Mouse (Mus musculus) liver, embryonic 11.5 days (tissue): ENCODE results near the gene Pick1. TPM values are rescaled to one million over a fixed set of nuclear protein-coding genes. Genes with fewer than 3 reads are reported as not detected.
"Not testable (repeated sequence)": the region's sequence is repeated elsewhere in the genome, so short reads cannot be mapped to it uniquely, and the experiment has no call there.

Experiments used
- ATAC-seq: fragments of 200-750 bp; cut with Nextera tagmentation; replicated peaks from 2 replicates; pipeline ENCODE4 v1.8.0; 2017; ENCODE audit warnings: moderate number of reproducible peaks, mild to moderate bottlenecking, moderate TSS enrichment, moderate library complexity; ENCODE audit not compliant: low FRiP score
- DNase-seq: peaks from one replicate; pipeline ENCODE4 v3.0.0-alpha.2; 2017; ENCODE audit warnings: low spot score
- H3K27ac ChIP-seq: fragments of 300-500 bp; sonication (generic); 2 replicates; pipeline ENCODE4 v1.5.1; 2014; ENCODE audit warnings: mild to moderate bottlenecking, low read depth, low read length, control low read depth
- H3K27me3 ChIP-seq: fragments of 300-500 bp; sonication (generic); replicated peaks from 2 replicates; pipeline ENCODE4 v1.6.1; 2014; ENCODE audit warnings: low read length, mixed read lengths; ENCODE audit not compliant: control insufficient read depth, insufficient read depth
- H3K36me3 ChIP-seq: fragments of 300-500 bp; sonication (generic); 2 replicates; pipeline ENCODE4 v1.6.1; 2014; ENCODE audit warnings: mild to moderate bottlenecking, low read length, moderate library complexity, mixed read lengths; ENCODE audit not compliant: control insufficient read depth, insufficient read depth
- H3K4me1 ChIP-seq: fragments of 300-500 bp; sonication (generic); replicated peaks from 2 replicates; pipeline ENCODE4 v1.6.1; 2014; ENCODE audit warnings: low read length, mixed read lengths; ENCODE audit not compliant: control insufficient read depth, insufficient read depth
- H3K4me2 ChIP-seq: fragments of 300-500 bp; sonication (generic); 2 replicates; pipeline ENCODE4 v1.6.1; 2014; ENCODE audit warnings: mild to moderate bottlenecking, control low read depth, moderate library complexity
- H3K4me3 ChIP-seq: fragments of 300-500 bp; sonication (generic); 2 replicates; pipeline ENCODE4 v1.5.1; 2014; ENCODE audit warnings: low read depth, low read length, control low read depth
- H3K9ac ChIP-seq: fragments of 300-500 bp; sonication (generic); 2 replicates; pipeline ENCODE4 v1.6.1; 2014; ENCODE audit warnings: low read depth, low read length, control low read depth
- H3K9me3 ChIP-seq: fragments of 300-500 bp; sonication (generic); 2 replicates; pipeline ENCODE4 v1.6.1; 2016; ENCODE audit warnings: low read length, inconsistent platforms, mixed read lengths; ENCODE audit not compliant: control insufficient read depth
- WGBS: fragments of 180-500 bp; shearing (Covaris S2); extraction: QIAGEN DNeasy Blood & Tissue Kit; methylation state at CpG from one replicate; pipeline ENCODE4 v1.1.7; 2014; 5-methylcytosine and 5-hydroxymethylcytosine counted together
- polyA plus RNA-seq: library from polyadenylated mRNA; unstranded; fragments of >200 nt; fragmentation: Nextera tagmentation; extraction: Ambion mirVana; gene quantifications from 2 replicates; pipeline ENCODE4 v1.2.1, GENCODE M21; 2014

Pick1 gene
- polyA plus RNA-seq, 1 experiment from 2014 or later, result 18.0 TPM

GRCm38 (mm10) chr15:79213591-79213990, 15.4 kb upstream of the Pick1 start:
- Histone ChIP-seq H3K4me1 (no peaks in the 10 kb centered on the region), H3K36me3 (no peaks in the 10 kb centered on the region), H3K9me3 (no peaks in the 10 kb centered on the region), H3K4me2 (no peak overlapping the region), H3K9ac (no peak overlapping the region), H3K27ac (no peak overlapping the region), H3K4me3 (no peak overlapping the region), H3K27me3 (no peaks in the 10 kb centered on the region)
- 66% methylated on average over 6 of the region's 6 CpGs for WGBS
- ATAC-seq (no peak), DNase-seq (no peak)

- DNase-seq, result no peak
- Histone ChIP-seq H3K9ac (no peak overlapping the region), H3K36me3 (no peaks in the 10 kb centered on the region), H3K4me2 (no peak overlapping the region), H3K27ac (no peak overlapping the region), H3K27me3 (no peaks in the 10 kb centered on the region), H3K9me3 (no peaks in the 10 kb centered on the region), H3K4me3 (no peak overlapping the region), H3K4me1 (no peaks in the 10 kb centered on the region)
- ATAC-seq, result no peak; the same call in 1 of the 2 replicates
- WGBS, result 38% methylated on average over 3 of the region's 3 CpGs
These were observed 12.8 kb upstream of the Pick1 start for GRCm38 (mm10) chr15:79216191-79216590.

GRCm38 (mm10) chr15:79219572-79219971, 9.4 kb upstream of the Pick1 start:
- H3K4me1 ChIP-seq, result peaks cover 6% of the 10 kb centered on the region; the same call in 1 of the 2 replicates
- ATAC-seq (no peak), DNase-seq (no peak)
- no peaks in the 10 kb centered on the region for H3K36me3 ChIP-seq
- no peaks in the 10 kb centered on the region for H3K9me3 ChIP-seq
- 0 out of 2 replicates have a peak, but pooled peaks cover 3% of the 10 kb centered on the region for H3K27me3 ChIP-seq
- no peak overlapping the region for H3K9ac ChIP-seq
- 0% methylated on average over 1 of the region's 1 CpGs for WGBS
- H3K4me3 ChIP-seq, result no peak overlapping the region
- no peak overlapping the region for H3K4me2 ChIP-seq
- H3K27ac ChIP-seq, result no peak overlapping the region

DNA sequence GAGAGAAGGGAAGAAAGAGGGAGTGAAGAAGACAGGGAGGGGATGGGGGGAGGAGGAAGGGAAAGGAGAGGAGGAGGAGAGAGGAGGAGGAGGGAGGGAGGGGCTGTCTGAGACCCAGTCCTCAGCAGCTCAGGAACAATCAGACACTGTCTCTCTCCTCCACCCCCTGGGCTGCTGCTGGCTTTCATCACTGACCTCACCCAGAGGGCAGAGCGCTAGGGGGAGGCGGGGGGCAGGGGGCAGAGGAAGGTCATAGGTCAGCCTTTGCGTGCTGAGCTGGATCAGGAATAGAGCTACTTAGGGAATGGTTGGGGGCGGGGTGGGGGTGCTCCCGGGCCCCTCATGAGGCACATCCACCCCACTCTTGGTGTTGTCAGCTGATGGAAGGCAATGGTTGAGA, 5.3 kb upstream of the Pick1 start:
- Histone ChIP-seq H3K9ac (no peak overlapping the region), H3K27ac (no peak overlapping the region), H3K4me2 (no peak overlapping the region), H3K4me1 (peaks cover 6% of the 10 kb centered on the region; the same call in 1 of the 2 replicates), H3K4me3 (no peak overlapping the region), H3K36me3 (no peaks in the 10 kb centered on the region), H3K27me3 (0 out of 2 replicates have a peak, but pooled peaks cover 3% of the 10 kb centered on the region), H3K9me3 (no peaks in the 10 kb centered on the region)
- no peak for ATAC-seq
- 16% methylated on average over 5 of the region's 5 CpGs for WGBS
- DNase-seq, result no peak

- WGBS, result 11% methylated on average over 5 of the region's 5 CpGs
- H3K27me3 ChIP-seq, result 0 out of 2 replicates have a peak, but pooled peaks cover 3% of the 10 kb centered on the region
- H3K36me3 ChIP-seq, result no peaks in the 10 kb centered on the region
- ATAC-seq (peak; percentile 50), DNase-seq (peak; percentile 83)
- no peak overlapping the region for H3K27ac ChIP-seq
- no peak overlapping the region for H3K4me2 ChIP-seq
- no peaks in the 10 kb centered on the region for H3K9me3 ChIP-seq
- no peak overlapping the region for H3K4me3 ChIP-seq
- peaks cover 6% of the 10 kb centered on the region; the same call in 1 of the 2 replicates for H3K4me1 ChIP-seq
- no peak overlapping the region for H3K9ac ChIP-seq
These were observed 4.3 kb upstream of the Pick1 start for GRCm38 (mm10) chr15:79224685-79225084.

DNA sequence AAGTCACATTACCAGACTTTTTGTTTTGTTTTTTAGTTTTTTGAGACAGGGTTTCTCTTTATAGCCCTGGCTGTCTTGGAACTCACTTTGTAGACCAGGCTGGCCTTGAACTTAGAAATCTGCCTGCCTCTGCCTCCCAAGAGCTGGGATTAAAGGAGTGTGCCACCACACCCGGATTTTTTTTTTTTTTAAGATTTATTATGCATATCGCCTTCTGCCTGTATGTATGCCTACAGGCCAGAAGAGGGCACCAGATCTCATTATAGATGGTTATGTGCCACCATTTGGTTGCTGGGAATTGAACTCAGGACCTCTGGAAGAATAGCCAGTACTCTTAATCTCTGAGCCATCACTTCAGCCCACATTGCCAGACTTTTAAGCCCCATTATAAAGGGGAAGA, 3.2 kb upstream of the Pick1 start:
- not testable (repeated sequence) for DNase-seq, H3K9ac ChIP-seq, H3K27ac ChIP-seq, H3K36me3 ChIP-seq, H3K27me3 ChIP-seq, H3K4me2 ChIP-seq, H3K9me3 ChIP-seq, ATAC-seq, H3K4me3 ChIP-seq, H3K4me1 ChIP-seq
- WGBS, result 54% methylated on average over 2 of the region's 2 CpGs

DNA sequence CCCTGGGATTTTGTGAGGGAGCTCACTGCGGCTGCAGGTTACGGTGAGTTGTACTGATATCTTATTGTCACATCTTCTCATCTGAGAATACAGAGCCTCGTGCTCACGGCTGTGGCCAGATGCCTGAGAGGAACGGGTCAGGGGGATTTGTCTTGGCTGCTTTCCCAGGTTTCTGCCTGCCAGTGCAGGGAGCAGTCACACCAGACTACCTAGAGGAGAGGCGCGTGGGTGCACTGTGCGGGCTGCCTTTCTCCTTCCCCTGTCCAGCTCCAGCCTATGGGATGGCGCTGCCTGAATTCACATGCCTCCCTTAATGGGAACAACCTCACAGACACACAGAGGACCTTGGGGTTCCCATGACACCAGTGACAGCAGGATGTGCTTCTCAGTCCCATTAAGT, 6.3 kb downstream of the Pick1 start:
- DNase-seq (no peak), ATAC-seq (no peak)
- H3K4me2 ChIP-seq, result no peak overlapping the region
- no peak overlapping the region for H3K4me3 ChIP-seq
- no peaks in the 10 kb centered on the region for H3K27me3 ChIP-seq
- no peaks in the 10 kb centered on the region for H3K4me1 ChIP-seq
- 86% methylated on average over 9 of the region's 9 CpGs for WGBS
- H3K9ac ChIP-seq, result no peak overlapping the region
- H3K9me3 ChIP-seq, result no peaks in the 10 kb centered on the region
- H3K27ac ChIP-seq, result no peak overlapping the region
- H3K36me3 ChIP-seq, result peaks cover 19% of the 10 kb centered on the region

DNA sequence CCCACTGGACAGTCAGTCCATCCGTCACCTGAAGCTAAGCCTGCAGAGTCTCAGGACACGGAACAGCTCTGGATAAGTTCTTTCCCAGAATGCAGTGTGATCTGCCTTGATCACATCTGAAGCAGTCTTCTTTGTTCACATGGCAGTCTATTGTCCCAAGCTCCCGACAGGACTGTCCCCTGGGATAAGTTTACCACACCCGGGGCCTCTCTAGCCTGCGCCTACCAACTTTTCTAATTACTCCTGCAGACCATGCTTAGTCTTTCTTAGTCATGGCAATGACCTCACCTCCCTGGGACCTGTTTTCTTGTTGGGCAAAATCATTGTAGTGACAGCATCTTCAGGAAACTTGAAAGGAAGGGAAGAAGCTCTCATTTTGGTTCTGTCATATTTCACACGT, 9.1 kb downstream of the Pick1 start:
- Histone ChIP-seq H3K4me3 (no peak overlapping the region), H3K4me2 (no peak overlapping the region), H3K9ac (no peak overlapping the region), H3K27me3 (no peaks in the 10 kb centered on the region), H3K27ac (no peak overlapping the region), H3K36me3 (peaks cover 25% of the 10 kb centered on the region), H3K4me1 (no peaks in the 10 kb centered on the region), H3K9me3 (no peaks in the 10 kb centered on the region)
- ATAC-seq, result no peak
- no peak for DNase-seq
- WGBS, result 84% methylated on average over 6 of the region's 6 CpGs

GRCm38 (mm10) chr15:79242574-79243233, 13.7 kb downstream of the Pick1 start:
- Histone ChIP-seq H3K9me3 (no peaks in the 10 kb centered on the region), H3K4me1 (peaks cover 4% of the 10 kb centered on the region), H3K9ac (no peak overlapping the region), H3K36me3 (peaks cover 30% of the 10 kb centered on the region; the same call in 1 of the 2 replicates), H3K27ac (no peak overlapping the region), H3K4me3 (no peak overlapping the region), H3K4me2 (no peak overlapping the region), H3K27me3 (no peaks in the 10 kb centered on the region)
- DNase-seq (no peak), ATAC-seq (peak; percentile 58)
- 75% methylated on average over 13 of the region's 13 CpGs for WGBS
